Mouse (Mus musculus): ENCODE data around the gene Glb1. TPM values are rescaled to one million over a fixed set of nuclear protein-coding genes. Genes with fewer than 3 reads are reported as not detected.

Glb1 gene
- polyA plus RNA-seq, 1 experiment from 2014 or later: 76.0 TPM

DNA sequence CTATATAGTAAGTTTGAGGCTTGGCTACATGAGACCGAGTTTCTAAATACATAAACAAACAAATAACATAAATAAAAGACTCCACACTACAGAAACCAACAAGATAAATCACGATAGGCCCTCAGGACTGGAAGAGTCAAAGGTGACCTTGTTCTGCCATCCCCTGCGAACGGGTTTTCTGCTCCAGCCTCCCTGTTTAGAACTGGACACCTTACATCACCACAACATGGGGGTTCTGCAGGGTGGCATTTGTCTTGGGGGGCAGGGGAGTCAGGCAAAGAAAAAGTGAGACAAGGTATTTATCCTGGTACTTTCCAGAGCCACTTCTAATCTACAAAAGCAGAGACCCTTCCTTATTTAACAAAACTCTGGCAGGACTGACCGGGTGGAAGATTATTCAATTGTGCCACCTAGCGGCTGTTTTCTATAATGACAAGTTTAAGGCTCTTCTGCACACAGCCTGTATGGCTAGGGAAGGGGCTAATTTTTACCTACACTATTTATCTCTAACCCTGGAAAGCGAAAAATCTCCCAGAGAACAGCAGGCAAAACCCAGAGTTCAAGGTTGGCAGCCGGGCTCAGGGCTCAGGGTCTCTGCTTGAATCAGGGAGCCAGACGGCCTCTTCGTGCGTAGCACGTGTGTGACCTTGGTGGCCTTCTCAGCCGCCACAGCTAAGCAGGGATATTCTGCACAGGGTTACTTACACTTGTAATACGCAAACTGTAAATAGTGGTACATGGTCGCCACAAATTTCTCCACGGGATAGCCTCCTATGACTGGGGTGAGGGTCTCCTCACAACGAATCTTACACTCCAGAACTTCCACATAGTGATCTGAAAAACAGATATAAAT lies 19.8 kb upstream of the Glb1 start:
- 67% methylated on average over 17 of the region's 17 CpGs for WGBS
- peaks cover 65% of the 10 kb centered on the region for H3K36me3 ChIP-seq (ENCODE audit: control insufficient read depth, insufficient read depth, low read length)
- H3K4me3 ChIP-seq (ENCODE audit: low read depth, low read length): no peak overlapping the region
- H3K9me3 ChIP-seq (ENCODE audit: control insufficient read depth, low read length): no peaks in the 10 kb centered on the region
- ATAC-seq (replicated peaks; ENCODE audit: low FRiP score, low TSS enrichment, low read depth): peak; percentile 41
- H3K4me2 ChIP-seq (ENCODE audit: low read length): no peak overlapping the region
- no peaks in the 10 kb centered on the region for H3K4me1 ChIP-seq (replicated peaks; ENCODE audit: control insufficient read depth, insufficient read depth, low read length)
- no peak overlapping the region for H3K9ac ChIP-seq (ENCODE audit: low read length)
- no peak overlapping the region for H3K27ac ChIP-seq (ENCODE audit: low read depth)
- H3K27me3 ChIP-seq (replicated peaks; ENCODE audit: control insufficient read depth, insufficient read depth, low read length): no peaks in the 10 kb centered on the region
- DNase-seq (ENCODE audit: low spot score): peak; percentile 67

DNA sequence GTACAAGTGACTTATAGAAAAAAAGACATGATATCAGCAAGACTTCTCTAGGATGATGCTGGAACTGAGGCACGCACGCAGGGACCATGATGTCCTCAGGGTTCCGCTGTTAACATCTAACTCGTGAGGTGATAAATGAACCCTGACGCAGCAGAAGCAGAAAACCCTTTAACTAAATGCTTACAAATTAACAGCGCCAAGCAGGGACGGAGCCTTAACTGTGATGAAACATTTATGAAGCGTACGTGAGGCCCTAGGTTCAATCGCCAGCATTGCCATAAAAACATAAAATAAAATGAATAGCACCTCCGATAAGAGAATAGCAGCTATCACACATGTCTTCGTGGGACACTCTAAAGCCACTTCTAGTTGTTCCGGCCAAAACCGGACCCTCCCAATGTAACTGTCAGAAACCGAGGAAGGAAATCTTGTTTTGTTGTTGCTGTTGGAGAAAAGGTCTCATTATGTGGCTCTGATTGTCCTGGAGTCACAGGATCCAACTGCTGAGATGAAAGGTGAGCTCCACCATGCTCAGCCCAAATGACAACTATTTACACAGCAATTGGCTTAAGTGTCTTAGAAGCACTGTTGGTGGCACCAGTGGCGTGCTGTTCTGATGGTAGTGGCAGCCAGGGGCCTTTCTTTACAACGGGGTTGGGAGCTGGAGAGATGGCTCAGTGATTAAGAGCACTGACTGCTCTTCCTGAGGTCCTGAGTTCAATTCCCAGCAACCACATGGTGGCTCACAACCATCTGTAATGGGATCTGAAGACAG lies 17.8 kb upstream of the Glb1 start:
- no peak overlapping the region for H3K9ac ChIP-seq (ENCODE audit: low read length)
- H3K4me2 ChIP-seq (ENCODE audit: low read length): no peak overlapping the region
- no peak; the same call in 1 of the 2 replicates for ATAC-seq (replicated peaks; ENCODE audit: low FRiP score, low TSS enrichment, low read depth)
- peaks cover 47% of the 10 kb centered on the region for H3K36me3 ChIP-seq (ENCODE audit: control insufficient read depth, insufficient read depth, low read length)
- H3K9me3 ChIP-seq (ENCODE audit: control insufficient read depth, low read length): no peaks in the 10 kb centered on the region
- no peak overlapping the region for H3K27ac ChIP-seq (ENCODE audit: low read depth)
- peaks cover 9% of the 10 kb centered on the region; the same call in 1 of the 2 replicates for H3K4me1 ChIP-seq (replicated peaks; ENCODE audit: control insufficient read depth, insufficient read depth, low read length)
- 72% methylated on average over 17 of the region's 17 CpGs for WGBS
- no peak overlapping the region for H3K4me3 ChIP-seq (ENCODE audit: low read depth, low read length)
- DNase-seq (ENCODE audit: low spot score): no peak
- no peaks in the 10 kb centered on the region for H3K27me3 ChIP-seq (replicated peaks; ENCODE audit: control insufficient read depth, insufficient read depth, low read length)

DNA sequence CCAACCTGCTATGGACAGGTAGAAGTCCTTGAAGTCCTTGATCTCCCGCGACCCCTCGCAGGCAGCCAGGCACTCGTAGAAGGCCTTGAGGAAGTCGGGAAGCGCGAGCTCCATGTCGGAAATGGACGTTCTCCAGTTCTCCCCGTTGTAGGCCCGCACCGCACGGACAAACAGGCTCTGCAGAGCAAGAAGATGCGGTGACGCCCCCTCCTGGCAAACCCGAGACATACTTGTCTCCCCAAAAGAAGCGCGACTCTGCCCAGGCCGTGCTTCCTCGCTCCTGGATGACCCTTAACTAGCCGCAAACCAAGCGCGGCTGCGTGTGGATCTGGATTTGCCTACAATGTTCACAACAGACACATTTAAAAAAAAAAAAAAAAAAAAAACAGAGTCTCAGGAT lies 16.2 kb upstream of the Glb1 start:
- no peak overlapping the region for H3K27ac ChIP-seq (ENCODE audit: low read depth)
- H3K36me3 ChIP-seq (ENCODE audit: control insufficient read depth, insufficient read depth, low read length): peaks cover 37% of the 10 kb centered on the region
- H3K9ac ChIP-seq (ENCODE audit: low read length): no peak overlapping the region
- H3K4me2 ChIP-seq (ENCODE audit: low read length): no peak overlapping the region
- H3K4me1 ChIP-seq (replicated peaks; ENCODE audit: control insufficient read depth, insufficient read depth, low read length): peaks cover 12% of the 10 kb centered on the region; the same call in 1 of the 2 replicates
- DNase-seq (ENCODE audit: low spot score) (no peak), ATAC-seq (replicated peaks; ENCODE audit: low FRiP score, low TSS enrichment, low read depth) (no peak)
- no peaks in the 10 kb centered on the region for H3K27me3 ChIP-seq (replicated peaks; ENCODE audit: control insufficient read depth, insufficient read depth, low read length)
- no peaks in the 10 kb centered on the region for H3K9me3 ChIP-seq (ENCODE audit: control insufficient read depth, low read length)
- H3K4me3 ChIP-seq (ENCODE audit: low read depth, low read length): no peak overlapping the region
- WGBS: 91% methylated on average over 24 of the region's 24 CpGs

DNA sequence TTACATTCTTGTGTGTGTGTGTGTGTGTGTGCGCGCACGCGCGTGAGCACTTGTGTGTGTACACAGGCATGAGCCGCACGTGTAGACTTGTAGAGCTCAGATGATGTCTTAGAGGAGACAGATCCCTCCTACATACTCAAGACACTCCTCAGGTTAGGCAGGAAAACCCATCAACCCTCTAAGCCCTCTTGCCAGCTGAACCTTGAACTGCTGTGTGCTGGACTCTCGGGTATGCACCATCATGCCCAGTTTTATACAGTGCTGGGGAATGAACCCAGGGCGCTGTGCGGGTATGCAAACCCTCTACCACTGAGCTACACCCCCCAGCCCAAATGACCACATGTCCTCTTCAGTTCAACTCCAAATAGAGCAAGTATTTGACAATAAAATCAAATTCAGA lies 15.7 kb upstream of the Glb1 start:
- DNase-seq (ENCODE audit: low spot score) (no peak), ATAC-seq (replicated peaks; ENCODE audit: low FRiP score, low TSS enrichment, low read depth) (no peak)
- Histone ChIP-seq H3K4me2 (ENCODE audit: low read length) (no peak overlapping the region), H3K9ac (ENCODE audit: low read length) (no peak overlapping the region), H3K4me1 (replicated peaks; ENCODE audit: control insufficient read depth, insufficient read depth, low read length) (peaks cover 12% of the 10 kb centered on the region; the same call in 1 of the 2 replicates), H3K27me3 (replicated peaks; ENCODE audit: control insufficient read depth, insufficient read depth, low read length) (no peaks in the 10 kb centered on the region), H3K36me3 (ENCODE audit: control insufficient read depth, insufficient read depth, low read length) (peaks cover 33% of the 10 kb centered on the region), H3K4me3 (ENCODE audit: low read depth, low read length) (no peak overlapping the region), H3K27ac (ENCODE audit: low read depth) (no peak overlapping the region), H3K9me3 (ENCODE audit: control insufficient read depth, low read length) (no peaks in the 10 kb centered on the region)
- 94% methylated on average over 10 of the region's 10 CpGs for WGBS

DNA sequence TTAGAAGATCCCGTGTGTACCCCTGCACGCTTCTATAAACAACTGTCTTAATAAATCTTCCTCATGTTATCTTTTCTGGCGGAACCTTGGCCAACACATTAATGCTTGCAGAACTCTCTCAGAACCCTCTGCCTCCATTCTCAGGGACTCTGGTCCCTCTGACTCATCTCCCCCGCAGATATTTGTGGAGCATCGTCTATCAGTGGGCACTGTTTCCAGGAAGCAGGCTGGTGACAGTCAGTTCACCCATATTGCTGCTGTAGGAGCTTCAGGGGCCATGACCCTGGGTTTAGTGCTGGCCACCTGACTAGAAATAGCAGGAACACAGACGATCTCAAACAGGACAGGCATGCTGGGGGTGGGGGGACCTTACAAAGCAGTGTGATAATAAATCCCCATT lies 13.8 kb upstream of the Glb1 start:
- no peak overlapping the region for H3K9ac ChIP-seq (ENCODE audit: low read length)
- H3K4me3 ChIP-seq (ENCODE audit: low read depth, low read length): no peak overlapping the region
- no peak overlapping the region for H3K4me2 ChIP-seq (ENCODE audit: low read length)
- peaks cover 30% of the 10 kb centered on the region for H3K36me3 ChIP-seq (ENCODE audit: control insufficient read depth, insufficient read depth, low read length)
- 21% methylated on average over 6 of the region's 6 CpGs for WGBS
- DNase-seq (ENCODE audit: low spot score) (no peak), ATAC-seq (replicated peaks; ENCODE audit: low FRiP score, low TSS enrichment, low read depth) (no peak)
- no peaks in the 10 kb centered on the region for H3K27me3 ChIP-seq (replicated peaks; ENCODE audit: control insufficient read depth, insufficient read depth, low read length)
- no peaks in the 10 kb centered on the region for H3K9me3 ChIP-seq (ENCODE audit: control insufficient read depth, low read length)
- no peak overlapping the region for H3K27ac ChIP-seq (ENCODE audit: low read depth)
- H3K4me1 ChIP-seq (replicated peaks; ENCODE audit: control insufficient read depth, insufficient read depth, low read length): peaks cover 15% of the 10 kb centered on the region; the same call in 1 of the 2 replicates

DNA sequence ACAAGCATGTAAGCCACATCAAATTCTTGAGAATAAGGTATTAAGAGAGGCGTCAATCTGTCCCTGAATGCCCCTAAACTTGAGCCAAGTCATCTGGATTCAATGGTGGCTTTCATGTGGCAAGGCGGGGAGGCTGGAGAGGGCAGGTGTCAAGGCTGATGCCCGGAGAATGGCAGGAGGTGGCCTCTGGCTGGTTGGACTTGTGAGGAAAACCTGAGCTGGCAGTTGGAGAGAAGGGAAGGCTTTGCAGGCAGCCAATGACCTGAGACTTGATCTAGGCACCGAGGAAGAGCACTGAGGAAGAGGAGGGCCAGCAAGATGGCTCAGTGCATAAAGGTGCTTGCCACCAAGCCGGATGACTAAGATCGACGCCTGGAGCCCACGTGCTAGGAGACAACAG lies 12.6 kb upstream of the Glb1 start:
- Histone ChIP-seq H3K4me2 (ENCODE audit: low read length) (no peak overlapping the region), H3K4me1 (replicated peaks; ENCODE audit: control insufficient read depth, insufficient read depth, low read length) (peaks cover 15% of the 10 kb centered on the region; the same call in 1 of the 2 replicates), H3K27ac (ENCODE audit: low read depth) (no peak overlapping the region; the same call in 1 of the 2 replicates), H3K36me3 (ENCODE audit: control insufficient read depth, insufficient read depth, low read length) (peaks cover 21% of the 10 kb centered on the region; the same call in 1 of the 2 replicates), H3K27me3 (replicated peaks; ENCODE audit: control insufficient read depth, insufficient read depth, low read length) (no peaks in the 10 kb centered on the region), H3K4me3 (ENCODE audit: low read depth, low read length) (no peak overlapping the region), H3K9me3 (ENCODE audit: control insufficient read depth, low read length) (no peaks in the 10 kb centered on the region), H3K9ac (ENCODE audit: low read length) (no peak overlapping the region)
- WGBS: 84% methylated on average over 8 of the region's 8 CpGs
- ATAC-seq (replicated peaks; ENCODE audit: low FRiP score, low TSS enrichment, low read depth) (no peak), DNase-seq (ENCODE audit: low spot score) (no peak)

DNA sequence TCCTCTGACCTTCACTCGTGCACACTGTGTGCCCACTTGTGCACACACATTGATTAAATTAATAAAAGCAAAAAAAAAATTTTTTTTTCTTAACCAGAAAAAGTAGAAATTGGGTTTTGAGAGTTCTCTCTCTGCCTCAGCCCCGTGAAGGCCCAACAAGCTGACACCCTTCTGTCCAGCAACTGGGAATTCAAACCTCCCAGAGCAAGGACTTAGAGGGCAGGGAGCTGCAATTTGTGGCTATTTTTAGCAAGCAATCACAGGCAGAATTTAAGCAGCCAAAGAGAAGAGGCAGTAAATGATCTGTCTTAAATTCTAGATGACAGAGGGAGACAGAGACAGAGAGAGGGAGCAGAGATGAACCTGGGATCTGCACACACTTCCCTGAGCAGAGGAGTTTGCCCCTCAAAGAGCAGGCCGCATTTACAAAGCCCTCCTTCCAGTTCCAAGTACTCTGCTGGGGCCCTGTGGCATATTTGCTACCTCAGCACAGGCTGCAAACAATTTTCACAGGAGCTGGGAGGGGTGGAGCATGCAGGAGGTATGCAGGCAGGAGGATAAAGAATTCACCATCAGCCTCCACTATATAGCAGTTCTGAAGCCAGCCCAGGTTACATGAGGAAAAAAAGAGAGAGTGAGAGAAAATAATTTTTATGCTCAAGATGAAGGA lies 12.0 kb upstream of the Glb1 start:
- Histone ChIP-seq H3K4me3 (ENCODE audit: low read depth, low read length) (no peak overlapping the region), H3K36me3 (ENCODE audit: control insufficient read depth, insufficient read depth, low read length) (peaks cover 17% of the 10 kb centered on the region; the same call in 1 of the 2 replicates), H3K9ac (ENCODE audit: low read length) (no peak overlapping the region), H3K27ac (ENCODE audit: low read depth) (peak overlapping the region; percentile 33; the same call in 1 of the 2 replicates), H3K4me1 (replicated peaks; ENCODE audit: control insufficient read depth, insufficient read depth, low read length) (peaks cover 15% of the 10 kb centered on the region; the same call in 1 of the 2 replicates), H3K4me2 (ENCODE audit: low read length) (peak overlapping the region; percentile 70), H3K9me3 (ENCODE audit: control insufficient read depth, low read length) (no peaks in the 10 kb centered on the region), H3K27me3 (replicated peaks; ENCODE audit: control insufficient read depth, insufficient read depth, low read length) (no peaks in the 10 kb centered on the region)
- ATAC-seq (replicated peaks; ENCODE audit: low FRiP score, low TSS enrichment, low read depth): no peak
- WGBS: 59% methylated on average over 3 of the region's 3 CpGs
- DNase-seq (ENCODE audit: low spot score): no peak

DNA sequence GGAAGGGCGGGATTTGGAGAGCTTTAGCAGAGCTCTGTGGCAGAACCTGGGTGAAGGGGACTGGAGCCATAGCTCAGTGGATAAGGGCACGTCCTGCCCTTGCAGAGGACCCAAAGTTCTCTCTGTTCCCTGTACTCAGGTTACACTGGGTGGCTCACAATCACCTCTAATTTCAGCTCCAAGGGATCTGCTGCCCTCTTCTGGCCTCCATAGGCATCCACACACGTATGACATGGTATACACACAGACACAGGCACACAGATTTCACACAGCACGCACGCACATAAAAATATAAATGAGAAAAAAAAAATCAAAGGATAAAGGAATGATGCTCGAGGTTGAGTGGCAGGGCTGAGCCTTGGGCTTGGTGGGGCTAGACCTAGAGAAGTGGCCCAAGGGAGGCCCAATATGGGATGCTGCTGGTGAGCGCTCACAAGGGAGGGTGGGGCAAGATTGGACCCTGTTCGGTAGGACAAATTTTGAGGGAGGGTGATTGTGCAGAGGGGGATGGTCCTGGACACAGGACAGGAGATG lies 11.4 kb upstream of the Glb1 start:
- no peaks in the 10 kb centered on the region for H3K9me3 ChIP-seq (ENCODE audit: control insufficient read depth, low read length)
- peak overlapping the region; percentile 70 for H3K4me2 ChIP-seq (ENCODE audit: low read length)
- peak; percentile 32 for ATAC-seq (replicated peaks; ENCODE audit: low FRiP score, low TSS enrichment, low read depth)
- DNase-seq (ENCODE audit: low spot score): no peak
- H3K27me3 ChIP-seq (replicated peaks; ENCODE audit: control insufficient read depth, insufficient read depth, low read length): no peaks in the 10 kb centered on the region
- no peak overlapping the region for H3K9ac ChIP-seq (ENCODE audit: low read length)
- 80% methylated on average over 8 of the region's 8 CpGs for WGBS
- peaks cover 15% of the 10 kb centered on the region; the same call in 1 of the 2 replicates for H3K4me1 ChIP-seq (replicated peaks; ENCODE audit: control insufficient read depth, insufficient read depth, low read length)
- peak overlapping the region; percentile 33; the same call in 1 of the 2 replicates for H3K27ac ChIP-seq (ENCODE audit: low read depth)
- peak overlapping the region; percentile 83 for H3K4me3 ChIP-seq (ENCODE audit: low read depth, low read length)
- peaks cover 14% of the 10 kb centered on the region; the same call in 1 of the 2 replicates for H3K36me3 ChIP-seq (ENCODE audit: control insufficient read depth, insufficient read depth, low read length)
